Mouse (Mus musculus) layer of hippocampus, postnatal 10 days (tissue): ENCODE data around the gene Pde4d. TPM values are rescaled to one million over a fixed set of nuclear protein-coding genes. Genes with fewer than 3 reads are reported as not detected.
A peak's percentile ranks its signal among the peaks of the same experiment; 100 is the strongest.

Experiments
- DNase-seq, 2 experiments: peaks; one replicate each; pipeline ENCODE4 v3.0.0; 2021; ENCODE audit warnings: low spot score in 2 of 2
- total RNA-seq, 2 experiments: library from RNA; stranded (reverse); gene quantifications; 2 replicates each; pipeline ENCODE4 v1.2.3; 2021

The Pde4d gene
- total RNA-seq, 2 experiments from 2014 or later, result 77.6 to 81.2 TPM

- no peak for DNase-seq
Measured at GRCm38 (mm10) chr13:109683001-109683400, 1233.3 kb downstream of the Pde4d start.

GRCm38 (mm10) chr13:109684985-109685295, 1235.2 kb downstream of the Pde4d start:
- DNase-seq, result no peak

GRCm38 (mm10) chr13:109685296-109686115, 1235.8 kb downstream of the Pde4d start:
- DNase-seq, result peak; percentile 32 to 52

GRCm38 (mm10) chr13:109686116-109686876, 1236.5 kb downstream of the Pde4d start:
- DNase-seq, result no peak

GRCm38 (mm10) chr13:109686906-109687305, 1237.2 kb downstream of the Pde4d start:
- DNase-seq, result no peak

GRCm38 (mm10) chr13:109688195-109688594, 1238.4 kb downstream of the Pde4d start:
- DNase-seq, result no peak

GRCm38 (mm10) chr13:109689176-109689575, 1239.4 kb downstream of the Pde4d start:
- no peak for DNase-seq

- DNase-seq, result no peak
Measured at GRCm38 (mm10) chr13:109690558-109690957, 1240.8 kb downstream of the Pde4d start.

- DNase-seq, result no peak
Measured at GRCm38 (mm10) chr13:109692851-109693250, 1243.1 kb downstream of the Pde4d start.

- no peak for DNase-seq
Measured at GRCm38 (mm10) chr13:109693769-109694168, 1244.0 kb downstream of the Pde4d start.

- no peak for DNase-seq
Measured at GRCm38 (mm10) chr13:109694293-109694692, 1244.5 kb downstream of the Pde4d start.

- no peak for DNase-seq
Measured at GRCm38 (mm10) chr13:109695098-109695497, 1245.3 kb downstream of the Pde4d start.

- DNase-seq, result no peak
Measured at GRCm38 (mm10) chr13:109706141-109706540, 1256.4 kb downstream of the Pde4d start.

GRCm38 (mm10) chr13:109706579-109706978, 1256.8 kb downstream of the Pde4d start:
- DNase-seq, result no peak

- DNase-seq, result no peak
Measured at GRCm38 (mm10) chr13:109707154-109707553, 1257.4 kb downstream of the Pde4d start.

GRCm38 (mm10) chr13:109708326-109708725, 1258.6 kb downstream of the Pde4d start:
- DNase-seq, result no peak

GRCm38 (mm10) chr13:109714581-109714980, 1264.8 kb downstream of the Pde4d start:
- no peak for DNase-seq

GRCm38 (mm10) chr13:109715321-109715720, 1265.6 kb downstream of the Pde4d start:
- no peak for DNase-seq

- DNase-seq, result no peak
Measured at GRCm38 (mm10) chr13:109720127-109720713, 1270.5 kb downstream of the Pde4d start.

- DNase-seq, result no peak
Measured at GRCm38 (mm10) chr13:109722237-109723119, 1272.7 kb downstream of the Pde4d start.

- no peak for DNase-seq
Measured at GRCm38 (mm10) chr13:109727346-109727745, 1277.6 kb downstream of the Pde4d start.
